Mouse (Mus musculus): ENCODE data around the gene Naa16. TPM values are rescaled to one million over a fixed set of nuclear protein-coding genes. Genes with fewer than 3 reads are reported as not detected.
"Not testable (repeated sequence)": the region's sequence is repeated elsewhere in the genome, so short reads cannot be mapped to it uniquely, and the experiment has no call there.

Gene Naa16
- 8.9 and 9.3 TPM in 2 replicates for polyA plus RNA-seq (2012; rRNA removed)

- peak; percentile 78 to 94 for DNase-seq (ENCODE audit: extremely low spot score in 1 of 2, low spot score in 1 of 2)
Measured at GRCm38 (mm10) chr14:79390265-79390926, at the start of gene Naa16. TSS of gene Naa16 (minus strand) at chr14:79390778.

- DNase-seq (ENCODE audit: extremely low spot score in 1 of 2, low spot score in 1 of 2): no peak
Measured at GRCm38 (mm10) chr14:79434068-79434467, 43.5 kb upstream of the Naa16 start.

GRCm38 (mm10) chr14:79426730-79427365 lies 36.3 kb upstream of the Naa16 start:
- DNase-seq (ENCODE audit: extremely low spot score in 1 of 2, low spot score in 1 of 2): not testable (repeated sequence)

GRCm38 (mm10) chr14:79425979-79426729 lies 35.6 kb upstream of the Naa16 start, which contains the start of gene Kbtbd7:
TSS of gene Kbtbd7 (plus strand) at chr14:79426511.
- peak; percentile 88 to 96 for DNase-seq (ENCODE audit: extremely low spot score in 1 of 2, low spot score in 1 of 2)

- DNase-seq (ENCODE audit: extremely low spot score in 1 of 2, low spot score in 1 of 2): no peak
Measured at GRCm38 (mm10) chr14:79420083-79420685, 29.6 kb upstream of the Naa16 start.

- DNase-seq (ENCODE audit: extremely low spot score in 1 of 2, low spot score in 1 of 2): no peak
Measured at GRCm38 (mm10) chr14:79413121-79413520, 22.5 kb upstream of the Naa16 start.

GRCm38 (mm10) chr14:79410662-79411061 lies 20.1 kb upstream of the Naa16 start:
- no peak for DNase-seq (ENCODE audit: extremely low spot score in 1 of 2, low spot score in 1 of 2)

- no peak for DNase-seq (ENCODE audit: extremely low spot score in 1 of 2, low spot score in 1 of 2)
Measured at GRCm38 (mm10) chr14:79409278-79409830, 18.8 kb upstream of the Naa16 start.

GRCm38 (mm10) chr14:79407641-79408040 lies 17.1 kb upstream of the Naa16 start:
- DNase-seq (ENCODE audit: extremely low spot score in 1 of 2, low spot score in 1 of 2): no peak

- DNase-seq (ENCODE audit: extremely low spot score in 1 of 2, low spot score in 1 of 2): peak; percentile 74 to 78
Measured at GRCm38 (mm10) chr14:79397321-79398122, 6.9 kb upstream of the Naa16 start, which contains the start of gene Mtrf1. TSS of gene Mtrf1 (plus strand) at chr14:79397772.

- peak in 1 of 2 experiments; percentile 34 for DNase-seq (ENCODE audit: extremely low spot score in 1 of 2, low spot score in 1 of 2)
Measured at GRCm38 (mm10) chr14:79394564-79394963, 4.0 kb upstream of the Naa16 start.

GRCm38 (mm10) chr14:79393289-79393688 lies 2.7 kb upstream of the Naa16 start:
- DNase-seq (ENCODE audit: extremely low spot score in 1 of 2, low spot score in 1 of 2): no peak

- peak in 1 of 2 experiments; percentile 11 for DNase-seq (ENCODE audit: extremely low spot score in 1 of 2, low spot score in 1 of 2)
Measured at GRCm38 (mm10) chr14:79389438-79390264, 927 bp downstream of the Naa16 start.

- DNase-seq (ENCODE audit: extremely low spot score in 1 of 2, low spot score in 1 of 2): no peak
Measured at GRCm38 (mm10) chr14:79388304-79388703, 2.3 kb downstream of the Naa16 start.

- DNase-seq (ENCODE audit: extremely low spot score in 1 of 2, low spot score in 1 of 2): no peak
Measured at GRCm38 (mm10) chr14:79383120-79383519, 7.5 kb downstream of the Naa16 start.

- DNase-seq (ENCODE audit: extremely low spot score in 1 of 2, low spot score in 1 of 2): no peak
Measured at GRCm38 (mm10) chr14:79377041-79377440, 13.5 kb downstream of the Naa16 start.

GRCm38 (mm10) chr14:79358055-79358454 lies 32.5 kb downstream of the Naa16 start:
- no peak for DNase-seq (ENCODE audit: extremely low spot score in 1 of 2, low spot score in 1 of 2)

- DNase-seq (ENCODE audit: extremely low spot score in 1 of 2, low spot score in 1 of 2): peak; percentile 15 to 57
Measured at GRCm38 (mm10) chr14:79346384-79346783, 44.2 kb downstream of the Naa16 start.

- DNase-seq (ENCODE audit: extremely low spot score in 1 of 2, low spot score in 1 of 2): no peak
Measured at GRCm38 (mm10) chr14:79335613-79336012, 55.0 kb downstream of the Naa16 start.
